Mouse (Mus musculus): Measurements from ENCODE around the gene Pkn1.

The Pkn1 gene

GRCm38 (mm10) chr8:83656484-83657246, 42.3 kb downstream of the Pkn1 start:
- in situ Hi-C loops (cut with MboI, MseI) = no loop called here

GRCm38 (mm10) chr8:83656043-83656442, 42.9 kb downstream of the Pkn1 start:
- in situ Hi-C loops (cut with MboI, MseI) = no loop called here

- in situ Hi-C loops (cut with MboI, MseI) = loop anchor here in 1 of 2 experiments (5.0 kb wide), 1 partner anchor 47 kb away; the partner anchor contains the start of genes Dnajb1 and Tecr
Measured at GRCm38 (mm10) chr8:83654725-83655124, 44.3 kb downstream of the Pkn1 start.

GRCm38 (mm10) chr8:83653662-83654017, 45.3 kb downstream of the Pkn1 start:
- in situ Hi-C loops (cut with MboI, MseI) = loop anchor here in 1 of 2 experiments (5.0 kb wide), 1 partner anchor 46 kb away; the partner anchor contains the start of genes Dnajb1 and Tecr

GRCm38 (mm10) chr8:83652744-83653661, 46.0 kb downstream of the Pkn1 start:
- in situ Hi-C loops (cut with MboI, MseI) = loop anchor here in 1 of 2 experiments (5.0 kb wide), 1 partner anchor 46 kb away; the partner anchor contains the start of genes Dnajb1 and Tecr

- in situ Hi-C loops (cut with MboI, MseI) = loop anchor here in 1 of 2 experiments (5.0 kb wide), 1 partner anchor 45 kb away; the partner anchor contains the start of genes Dnajb1 and Tecr
Measured at GRCm38 (mm10) chr8:83652030-83652743, 46.8 kb downstream of the Pkn1 start, which contains the start of gene Gipc1. Gene Gipc1, plus strand, starts transcription at chr8:83652677.

GRCm38 (mm10) chr8:83649699-83650098, 49.3 kb downstream of the Pkn1 start:
- in situ Hi-C loops (cut with MboI, MseI) = loop anchor here in 1 of 2 experiments (5.0 kb wide), 1 partner anchor 42 kb away; the partner anchor contains the start of genes Dnajb1 and Tecr

- in situ Hi-C loops (cut with MboI, MseI) = no loop called here
Measured at GRCm38 (mm10) chr8:83648031-83648430, 50.9 kb downstream of the Pkn1 start.

- in situ Hi-C loops (cut with MboI, MseI) = no loop called here
Measured at GRCm38 (mm10) chr8:83647511-83647910, 51.5 kb downstream of the Pkn1 start.

GRCm38 (mm10) chr8:83639649-83640048, 59.3 kb downstream of the Pkn1 start:
- in situ Hi-C loops (cut with MboI, MseI) = no loop called here

GRCm38 (mm10) chr8:83638856-83639255, 60.1 kb downstream of the Pkn1 start:
- in situ Hi-C loops (cut with MboI, MseI) = no loop called here

- in situ Hi-C loops (cut with MboI, MseI) = no loop called here
Measured at GRCm38 (mm10) chr8:83632083-83632707, 66.8 kb downstream of the Pkn1 start.

GRCm38 (mm10) chr8:83625676-83626299, 73.2 kb downstream of the Pkn1 start:
- in situ Hi-C loops (cut with MboI, MseI) = loop anchor here in 1 of 2 experiments (10.0 kb wide), 1 partner anchor 141 kb away; no protein-coding TSS in a partner anchor

- in situ Hi-C loops (cut with MboI, MseI) = loop anchor here (10.0 to 25.0 kb wide), 2 partner anchors 140 to 1612 kb away; no protein-coding TSS in a partner anchor
Measured at GRCm38 (mm10) chr8:83624739-83625138, 74.2 kb downstream of the Pkn1 start.

GRCm38 (mm10) chr8:83623549-83623948, 75.4 kb downstream of the Pkn1 start:
- in situ Hi-C loops (cut with MboI, MseI) = loop anchor here (10.0 to 25.0 kb wide), 2 partner anchors 139 to 1611 kb away; no protein-coding TSS in a partner anchor

- in situ Hi-C loops (cut with MboI, MseI) = loop anchor here (10.0 to 25.0 kb wide), 2 partner anchors 138 to 1610 kb away; no protein-coding TSS in a partner anchor
Measured at GRCm38 (mm10) chr8:83622389-83622989, 76.5 kb downstream of the Pkn1 start.

GRCm38 (mm10) chr8:83621691-83622388, 77.1 kb downstream of the Pkn1 start:
- in situ Hi-C loops (cut with MboI, MseI) = loop anchor here (10.0 to 25.0 kb wide), 2 partner anchors 137 to 1610 kb away; no protein-coding TSS in a partner anchor

GRCm38 (mm10) chr8:83619568-83620285, 79.3 kb downstream of the Pkn1 start:
- in situ Hi-C loops (cut with MboI, MseI) = loop anchor here (10.0 to 25.0 kb wide), 2 partner anchors 135 to 1607 kb away; no protein-coding TSS in a partner anchor
